Mouse (Mus musculus): ENCODE results near the gene Ahnak2. TPM values are rescaled to one million over a fixed set of nuclear protein-coding genes. Genes with fewer than 3 reads are reported as not detected.

The Ahnak2 gene
- total and polyA plus RNA-seq, 3 experiments: 3.1 to 27.7 (median 14.6) TPM

DNA sequence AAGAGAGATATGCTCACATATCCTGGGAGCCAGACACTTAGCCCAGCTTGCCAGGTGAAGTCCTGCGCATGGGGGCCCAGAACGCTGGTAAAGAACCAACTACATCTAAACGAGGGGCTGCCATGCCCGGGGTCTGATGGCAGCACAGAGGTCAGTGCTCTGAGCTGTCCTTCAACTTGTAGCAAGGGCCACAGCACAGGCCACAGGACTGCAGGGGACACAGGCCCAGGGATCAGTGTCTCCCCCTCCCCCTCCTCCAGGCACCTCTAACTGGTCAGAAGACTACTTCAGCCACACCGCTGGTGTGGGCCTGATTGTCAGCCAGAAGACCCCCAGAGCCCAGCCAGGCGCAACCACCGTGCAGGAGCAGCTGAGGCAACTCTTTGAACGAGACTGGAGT lies 34.3 kb downstream of the Ahnak2 start:
- Histone ChIP-seq H3K4me1 (ENCODE audit: control insufficient read depth in 1 of 2, insufficient read depth in 2 of 2) (peaks cover 10 to 13% of the 10 kb centered on the region in 2 experiments), H3K9ac (ENCODE audit: insufficient read depth, low read depth) (no peak overlapping the region), H3K4me2 (ENCODE audit: insufficient read depth, low read depth, poor library complexity, severe bottlenecking) (no peak overlapping the region), H3K27ac (ENCODE audit: insufficient read depth, low read depth) (no peak overlapping the region), H3K9me3 (replicated peaks; ENCODE audit: low read length) (peaks cover 13% of the 10 kb centered on the region), H3K27me3 (replicated peaks) (no peaks in the 10 kb centered on the region), H3K36me3 (replicated peaks in 1 of 2; ENCODE audit: control insufficient read depth in 1 of 2, insufficient read depth in 1 of 2, low read length in 1 of 2) (peaks cover 59 to 92% of the 10 kb centered on the region in 2 experiments), H3K79me2 (replicated peaks; ENCODE audit: control insufficient read depth, extremely low read depth, insufficient read depth, poor library complexity, severe bottlenecking) (no peaks in the 10 kb centered on the region), H3K4me3 (replicated peaks in 1 of 3; ENCODE audit: low read depth in 2 of 3, low read length in 2 of 3, poor library complexity in 1 of 3) (no peak overlapping the region)
- in situ Hi-C loops (cut with MboI; ENCODE audit: low pct_ligation_motif_present, low pct_unique_long_range_greater_than_20kb, low sequenced_read_pairs): no loop called here
- no peak for TF ChIP-seq IRF4 (IDR thresholded peaks at IDR 0.05; ENCODE audit: low read depth, low read length)
- no peak for TF ChIP-seq ZC3H11A (IDR thresholded peaks at IDR 0.05; ENCODE audit: low read depth, low read length)
- TF ChIP-seq MAX (IDR thresholded peaks at IDR 0.05; ENCODE audit: low read length): no peak
- no peak for TF ChIP-seq MAZ (IDR thresholded peaks at IDR 0.05; ENCODE audit: low read depth, low read length)
- no peak for TF ChIP-seq MYC (IDR thresholded peaks at IDR 0.05; ENCODE audit: low read depth, low read length)
- TF ChIP-seq POLR2A (IDR thresholded peaks at IDR 0.05; ENCODE audit: low read depth, low read length): no peak
- no peak for TF ChIP-seq CHD2 (IDR thresholded peaks at IDR 0.05; ENCODE audit: low read length)
- no peak for DNase-seq (ENCODE audit: extremely low read depth)
- dilution Hi-C loops (cut with MboI; ENCODE audit: extremely low pct_ligation_motif_present, extremely low pct_unique_long_range_greater_than_20kb, low sequenced_read_pairs): no loop called here

GRCm38 (mm10) chr12:112767036-112767890 lies 35.2 kb downstream of the Ahnak2 start:
- H3K4me2 ChIP-seq (ENCODE audit: insufficient read depth, low read depth, poor library complexity, severe bottlenecking): no peak overlapping the region
- H3K27ac ChIP-seq (ENCODE audit: insufficient read depth, low read depth): no peak overlapping the region
- H3K9me3 ChIP-seq (replicated peaks; ENCODE audit: low read length): peaks cover 4% of the 10 kb centered on the region
- in situ Hi-C loops (cut with MboI; ENCODE audit: low pct_ligation_motif_present, low pct_unique_long_range_greater_than_20kb, low sequenced_read_pairs) (no loop called here), dilution Hi-C loops (cut with MboI; ENCODE audit: extremely low pct_ligation_motif_present, extremely low pct_unique_long_range_greater_than_20kb, low sequenced_read_pairs) (no loop called here)
- H3K9ac ChIP-seq (ENCODE audit: insufficient read depth, low read depth): no peak overlapping the region
- peaks cover 59 to 92% of the 10 kb centered on the region in 2 experiments for H3K36me3 ChIP-seq (replicated peaks in 1 of 2; ENCODE audit: control insufficient read depth in 1 of 2, insufficient read depth in 1 of 2, low read length in 1 of 2)
- no peak overlapping the region for H3K4me3 ChIP-seq (replicated peaks in 1 of 3; ENCODE audit: low read depth in 2 of 3, low read length in 2 of 3, poor library complexity in 1 of 3)
- no peaks in the 10 kb centered on the region for H3K27me3 ChIP-seq (replicated peaks)
- no peaks in the 10 kb centered on the region for H3K79me2 ChIP-seq (replicated peaks; ENCODE audit: control insufficient read depth, extremely low read depth, insufficient read depth, poor library complexity, severe bottlenecking)
- DNase-seq (ENCODE audit: extremely low read depth): no peak
- peaks cover 12 to 19% of the 10 kb centered on the region in 2 experiments for H3K4me1 ChIP-seq (ENCODE audit: control insufficient read depth in 1 of 2, insufficient read depth in 2 of 2)
- TF ChIP-seq MAFK (IDR thresholded peaks at IDR 0.05; ENCODE audit: insufficient replicate concordance, low read length) (no peak), CHD1 (IDR thresholded peaks at IDR 0.05; ENCODE audit: low read depth, low read length) (no peak), CTCF (conservative IDR thresholded peaks at IDR 0.05 in 1 of 2, IDR thresholded peaks at IDR 0.05 in 1 of 2; ENCODE audit: low read depth in 2 of 2, low read length in 2 of 2) (no peak), NRF1 (IDR thresholded peaks at IDR 0.05; ENCODE audit: low read depth, low read length) (no peak), RCOR1 (conservative IDR thresholded peaks at IDR 0.05; ENCODE audit: low read depth, low read length) (no peak), UBTF (IDR thresholded peaks at IDR 0.05; ENCODE audit: low read depth, low read length) (no peak), MAX (IDR thresholded peaks at IDR 0.05; ENCODE audit: low read length) (no peak), SMC3 (IDR thresholded peaks at IDR 0.05; ENCODE audit: low read depth, low read length) (no peak), HCFC1 (IDR thresholded peaks at IDR 0.05; ENCODE audit: low read depth, low read length) (no peak), ZMIZ1 (IDR thresholded peaks at IDR 0.05; ENCODE audit: low read depth, low read length) (no peak), GABPA (IDR thresholded peaks at IDR 0.05; ENCODE audit: insufficient replicate concordance, low read depth, low read length) (no peak), RAD21 (IDR thresholded peaks at IDR 0.05; ENCODE audit: low read depth, low read length) (no peak), TCF12 (IDR thresholded peaks at IDR 0.05; ENCODE audit: low read depth, low read length) (no peak), NELFE (IDR thresholded peaks at IDR 0.05; ENCODE audit: low read depth, low read length) (no peak), USF2 (conservative IDR thresholded peaks at IDR 0.05; ENCODE audit: low read depth, low read length) (no peak), POLR2AphosphoS2 (IDR thresholded peaks at IDR 0.05; ENCODE audit: low read depth, low read length) (no peak), TBP (conservative IDR thresholded peaks at IDR 0.05; ENCODE audit: low read depth, low read length) (no peak), ZKSCAN1 (IDR thresholded peaks at IDR 0.05; ENCODE audit: borderline replicate concordance, low read depth, low read length) (no peak), SIN3A (IDR thresholded peaks at IDR 0.05; ENCODE audit: low read length) (no peak)

Measured in CH12.LX (cell line).